Mouse (Mus musculus) midbrain, embryonic 11.5 days (tissue): ENCODE data around the gene Ipmk. TPM values are rescaled to one million over a fixed set of nuclear protein-coding genes. Genes with fewer than 3 reads are reported as not detected.

ENCODE experiments used
- ATAC-seq: fragments of 200-750 bp; cut with Nextera tagmentation; 2 replicates; pipeline ENCODE4 v1.8.0; 2017; ENCODE audit warnings: moderate TSS enrichment, moderate library complexity; ENCODE audit not compliant: low FRiP score
- DNase-seq: peaks from one replicate; pipeline ENCODE4 v3.0.0; 2015; ENCODE audit warnings: low spot score; ENCODE audit errors: missing footprints
- H3K27ac ChIP-seq: fragments of 300-500 bp; sonication (generic); 2 replicates; pipeline ENCODE4 v1.5.1; 2014; ENCODE audit warnings: low read depth, low read length
- H3K27me3 ChIP-seq: fragments of 300-500 bp; sonication (generic); 2 replicates; pipeline ENCODE4 v1.6.1; 2014; ENCODE audit warnings: mild to moderate bottlenecking, low read length, moderate library complexity, mixed read lengths; ENCODE audit not compliant: control insufficient read depth, insufficient read depth
- H3K36me3 ChIP-seq: fragments of 300-500 bp; sonication (generic); 2 replicates; pipeline ENCODE4 v1.6.1; 2014; ENCODE audit warnings: mild to moderate bottlenecking, low read length, moderate library complexity, mixed read lengths; ENCODE audit not compliant: control insufficient read depth, insufficient read depth
- H3K4me1 ChIP-seq: fragments of 300-500 bp; sonication (generic); 2 replicates; pipeline ENCODE4 v1.6.1; 2014; ENCODE audit warnings: low read length; ENCODE audit not compliant: control insufficient read depth, insufficient read depth
- H3K4me2 ChIP-seq: fragments of 300-500 bp; sonication (generic); 2 replicates; pipeline ENCODE4 v1.6.1; 2014; ENCODE audit warnings: mild to moderate bottlenecking, moderate library complexity
- H3K4me3 ChIP-seq: fragments of 300-500 bp; sonication (generic); 2 replicates; pipeline ENCODE4 v1.5.1; 2014; ENCODE audit warnings: low read depth, low read length
- H3K9ac ChIP-seq: fragments of 300-500 bp; sonication (generic); 2 replicates; pipeline ENCODE4 v1.6.1; 2014; ENCODE audit warnings: low read length
- H3K9me3 ChIP-seq: fragments of 300-500 bp; sonication (generic); 2 replicates; pipeline ENCODE4 v1.6.1; 2016; ENCODE audit warnings: low read length; ENCODE audit not compliant: control insufficient read depth
- WGBS: fragments of 180-500 bp; shearing (Covaris S2); extraction: QIAGEN DNeasy Blood & Tissue Kit; methylation state at CpG from one replicate; pipeline ENCODE4 v1.1.7; 2014; 5-methylcytosine and 5-hydroxymethylcytosine counted together
- polyA plus RNA-seq: library from polyadenylated mRNA; unstranded; fragments of >200 nt; fragmentation: Nextera tagmentation; extraction: Ambion mirVana; gene quantifications from 2 replicates; pipeline ENCODE4 v1.2.1, GENCODE M21; 2014

Ipmk gene
- polyA plus RNA-seq, result 24.8 and 24.9 TPM in 2 replicates

- peak within 1 kb of the TSS; percentile 94 for H3K4me2 ChIP-seq
- peaks cover 25% of the 10 kb centered on the region; the same call in 1 of the 2 replicates for H3K4me1 ChIP-seq
- DNase-seq (peak; percentile 99), ATAC-seq (peak; percentile 93)
- H3K36me3 ChIP-seq, result no peaks in the 10 kb centered on the region; the same call in 1 of the 2 replicates
- WGBS, result under 1% methylated on average over 39 of the region's 49 CpGs
- peak within 1 kb of the TSS; percentile 59 for H3K27ac ChIP-seq
- no peaks in the 10 kb centered on the region for H3K9me3 ChIP-seq
- H3K27me3 ChIP-seq, result no peaks in the 10 kb centered on the region
- H3K4me3 ChIP-seq, result peak within 1 kb of the TSS; percentile 88
- H3K9ac ChIP-seq, result peak within 1 kb of the TSS; percentile 87
Measured at GRCm38 (mm10) chr10:71347509-71347949, at the start of gene Ipmk. Gene Ipmk (plus strand): TSS chr10:71347763.

GRCm38 (mm10) chr10:71300161-71300560 lies 47.4 kb upstream of the Ipmk start:
- H3K9me3 ChIP-seq, result no peaks in the 10 kb centered on the region
- no peak overlapping the region for H3K27ac ChIP-seq
- H3K4me1 ChIP-seq, result no peaks in the 10 kb centered on the region
- H3K36me3 ChIP-seq, result no peaks in the 10 kb centered on the region
- H3K4me2 ChIP-seq, result no peak overlapping the region
- ATAC-seq (no peak), DNase-seq (no peak)
- H3K4me3 ChIP-seq, result no peak overlapping the region
- no peak overlapping the region for H3K9ac ChIP-seq
- no peaks in the 10 kb centered on the region for H3K27me3 ChIP-seq
- WGBS, result 79% methylated on average over 16 of the region's 16 CpGs

GRCm38 (mm10) chr10:71302490-71302889 lies 45.1 kb upstream of the Ipmk start:
- ATAC-seq (no peak), DNase-seq (peak; percentile 88)
- no peak overlapping the region for H3K4me3 ChIP-seq
- no peak overlapping the region for H3K27ac ChIP-seq
- no peaks in the 10 kb centered on the region for H3K36me3 ChIP-seq
- no peak overlapping the region for H3K9ac ChIP-seq
- H3K4me2 ChIP-seq, result no peak overlapping the region
- 25% methylated on average over 5 of the region's 5 CpGs for WGBS
- H3K27me3 ChIP-seq, result no peaks in the 10 kb centered on the region
- H3K4me1 ChIP-seq, result no peaks in the 10 kb centered on the region
- H3K9me3 ChIP-seq, result no peaks in the 10 kb centered on the region

- WGBS, result 31% methylated on average over 6 of the region's 6 CpGs
- peak; percentile 41; the same call in 1 of the 2 replicates for ATAC-seq
- Histone ChIP-seq H3K9ac (no peak overlapping the region), H3K9me3 (no peaks in the 10 kb centered on the region), H3K4me1 (no peaks in the 10 kb centered on the region), H3K4me3 (no peak overlapping the region), H3K36me3 (no peaks in the 10 kb centered on the region), H3K27me3 (no peaks in the 10 kb centered on the region), H3K4me2 (peak overlapping the region; percentile 34), H3K27ac (no peak overlapping the region)
- DNase-seq, result peak; percentile 89
Measured at GRCm38 (mm10) chr10:71306190-71306589, 41.4 kb upstream of the Ipmk start.

GRCm38 (mm10) chr10:71306759-71307158 lies 40.8 kb upstream of the Ipmk start:
- ATAC-seq (no peak), DNase-seq (no peak)
- H3K4me1 ChIP-seq, result no peaks in the 10 kb centered on the region
- H3K4me3 ChIP-seq, result no peak overlapping the region
- H3K27ac ChIP-seq, result no peak overlapping the region
- H3K36me3 ChIP-seq, result no peaks in the 10 kb centered on the region
- 71% methylated on average over 6 of the region's 6 CpGs for WGBS
- no peaks in the 10 kb centered on the region for H3K27me3 ChIP-seq
- H3K9me3 ChIP-seq, result no peaks in the 10 kb centered on the region
- no peak overlapping the region for H3K9ac ChIP-seq
- peak overlapping the region; percentile 34; the same call in 1 of the 2 replicates for H3K4me2 ChIP-seq

- Histone ChIP-seq H3K4me3 (no peak overlapping the region), H3K27ac (no peak overlapping the region), H3K9me3 (no peaks in the 10 kb centered on the region), H3K36me3 (no peaks in the 10 kb centered on the region), H3K4me2 (no peak overlapping the region), H3K4me1 (no peaks in the 10 kb centered on the region), H3K27me3 (no peaks in the 10 kb centered on the region), H3K9ac (no peak overlapping the region)
- DNase-seq (no peak), ATAC-seq (no peak)
- 86% methylated on average over 5 of the region's 5 CpGs for WGBS
Measured at GRCm38 (mm10) chr10:71308199-71308598, 39.4 kb upstream of the Ipmk start.

- Histone ChIP-seq H3K27ac (no peak overlapping the region), H3K9me3 (no peaks in the 10 kb centered on the region), H3K27me3 (no peaks in the 10 kb centered on the region), H3K4me2 (no peak overlapping the region), H3K4me1 (no peaks in the 10 kb centered on the region), H3K9ac (no peak overlapping the region), H3K36me3 (no peaks in the 10 kb centered on the region), H3K4me3 (no peak overlapping the region)
- DNase-seq (peak; percentile 47), ATAC-seq (no peak)
- WGBS, result 61% methylated on average over 3 of the region's 3 CpGs
Measured at GRCm38 (mm10) chr10:71310288-71310687, 37.3 kb upstream of the Ipmk start.

GRCm38 (mm10) chr10:71314596-71314995 lies 33.0 kb upstream of the Ipmk start:
- no peaks in the 10 kb centered on the region for H3K27me3 ChIP-seq
- 88% methylated on average over 3 of the region's 3 CpGs for WGBS
- H3K9me3 ChIP-seq, result no peaks in the 10 kb centered on the region
- H3K36me3 ChIP-seq, result no peaks in the 10 kb centered on the region
- no peak overlapping the region for H3K27ac ChIP-seq
- H3K4me3 ChIP-seq, result no peak overlapping the region
- H3K9ac ChIP-seq, result no peak overlapping the region
- no peak for DNase-seq
- H3K4me2 ChIP-seq, result no peak overlapping the region
- no peaks in the 10 kb centered on the region for H3K4me1 ChIP-seq
- ATAC-seq, result no peak

- DNase-seq (no peak), ATAC-seq (no peak)
- H3K4me1 ChIP-seq, result no peaks in the 10 kb centered on the region
- no peak overlapping the region for H3K9ac ChIP-seq
- no peak overlapping the region for H3K4me2 ChIP-seq
- H3K9me3 ChIP-seq, result no peaks in the 10 kb centered on the region
- H3K27me3 ChIP-seq, result no peaks in the 10 kb centered on the region
- no peak overlapping the region for H3K4me3 ChIP-seq
- no peak overlapping the region for H3K27ac ChIP-seq
- no peaks in the 10 kb centered on the region for H3K36me3 ChIP-seq
- 73% methylated on average over 11 of the region's 11 CpGs for WGBS
Measured at GRCm38 (mm10) chr10:71316056-71316455, 31.5 kb upstream of the Ipmk start.
